Mouse (Mus musculus): ENCODE data around the gene Btn1a1. TPM values are rescaled to one million over a fixed set of nuclear protein-coding genes. Genes with fewer than 3 reads are reported as not detected.

Btn1a1 gene
- polyA plus RNA-seq, 1 experiment from 2014 or later = not detected

DNA sequence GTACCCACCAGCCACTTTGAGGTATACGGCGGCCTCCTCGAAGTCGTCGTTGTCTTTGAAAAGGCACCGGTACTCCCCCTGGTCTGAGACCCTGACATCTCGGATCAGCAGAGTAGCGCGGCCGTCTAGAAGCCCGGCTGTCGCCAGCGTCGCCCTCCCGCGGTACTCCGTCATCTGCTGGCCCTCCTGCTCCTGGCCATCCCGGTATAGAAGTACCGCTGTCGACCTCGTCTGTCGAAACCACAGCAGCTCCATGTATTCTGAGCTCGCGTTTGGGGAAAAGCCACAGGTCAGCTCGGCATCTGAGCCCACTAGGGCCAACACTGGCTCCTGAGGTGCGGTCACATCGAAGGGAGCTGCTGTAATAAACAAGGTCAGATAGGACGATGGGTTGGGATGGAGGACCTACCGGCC, 1.5 kb downstream of the Btn1a1 start:
- H3K4me2 ChIP-seq (ENCODE audit: low read length) = peak overlapping the region; percentile 76

DNA sequence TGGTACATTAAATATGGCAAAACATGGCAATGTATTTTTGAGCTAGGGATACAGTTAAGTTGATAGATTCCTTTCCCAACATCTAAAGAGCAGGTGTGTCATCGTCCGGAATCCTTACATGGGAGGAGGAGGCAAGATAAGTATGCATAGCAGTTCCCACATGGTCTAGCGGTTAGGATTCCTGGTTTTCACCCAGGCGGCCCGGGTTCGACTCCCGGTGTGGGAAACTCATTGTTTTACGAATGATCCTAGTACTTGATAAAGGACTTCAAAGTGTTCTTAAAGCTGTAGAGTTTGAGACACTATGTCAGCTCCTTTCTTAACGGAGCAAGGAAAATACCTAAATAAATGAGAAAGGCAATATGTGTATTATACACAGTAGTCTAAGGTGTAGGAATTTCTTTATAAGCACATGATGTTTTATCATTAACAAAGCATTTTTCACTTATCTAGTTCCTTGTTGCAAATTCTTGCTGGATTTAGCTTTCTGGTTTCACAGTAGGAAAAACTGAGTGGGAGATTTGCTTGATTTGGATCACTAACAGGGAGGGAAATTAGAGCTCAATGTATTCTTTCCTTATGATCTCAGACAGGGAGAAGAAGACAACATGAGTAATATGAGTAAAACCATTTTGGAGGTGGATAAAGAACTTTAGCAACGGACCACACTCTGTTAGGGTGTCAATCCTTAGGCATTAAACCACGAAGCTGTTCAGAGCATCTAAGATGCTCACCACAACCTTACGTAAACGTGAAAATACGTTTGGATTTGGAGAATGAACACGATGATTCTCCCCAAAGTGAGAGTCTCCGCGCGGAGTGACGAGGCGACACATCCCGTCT, 2.1 kb downstream of the Btn1a1 start:
- H3K4me2 ChIP-seq (ENCODE audit: low read length) = peak overlapping the region; percentile 76
- H3K27me3 ChIP-seq (replicated peaks; ENCODE audit: control insufficient read depth, insufficient read depth, low read length) = no peaks in the 10 kb centered on the region
- H3K9ac ChIP-seq (ENCODE audit: low read length) = peak overlapping the region; percentile 68
- under 1% methylated on average over 21 of the region's 21 CpGs for WGBS
- ATAC-seq (peak; percentile 80), DNase-seq (ENCODE audit: low spot score) (peak; percentile 91)
- H3K27ac ChIP-seq (ENCODE audit: low read depth, low read length) = no peak overlapping the region
- no peaks in the 10 kb centered on the region for H3K9me3 ChIP-seq (replicated peaks; ENCODE audit: control insufficient read depth, low read length)
- H3K4me1 ChIP-seq (ENCODE audit: control insufficient read depth, insufficient read depth, low read length) = peaks cover 10% of the 10 kb centered on the region; the same call in 1 of the 2 replicates
- H3K4me3 ChIP-seq (ENCODE audit: low read depth, low read length) = peak overlapping the region; percentile 54
- no peaks in the 10 kb centered on the region for H3K36me3 ChIP-seq (ENCODE audit: control insufficient read depth, insufficient read depth, low read length)

More for the DNA sequence above, 1.5 kb downstream of the Btn1a1 start:
- peak overlapping the region; percentile 54 for H3K4me3 ChIP-seq (ENCODE audit: low read depth, low read length)
- under 1% methylated on average over 29 of the region's 29 CpGs for WGBS
- H3K9ac ChIP-seq (ENCODE audit: low read length) = peak overlapping the region; percentile 68
- H3K9me3 ChIP-seq (replicated peaks; ENCODE audit: control insufficient read depth, low read length) = no peaks in the 10 kb centered on the region
- H3K36me3 ChIP-seq (ENCODE audit: control insufficient read depth, insufficient read depth, low read length) = no peaks in the 10 kb centered on the region
- DNase-seq (ENCODE audit: low spot score) = peak; percentile 43
- no peak overlapping the region for H3K27ac ChIP-seq (ENCODE audit: low read depth, low read length)
- no peaks in the 10 kb centered on the region for H3K27me3 ChIP-seq (replicated peaks; ENCODE audit: control insufficient read depth, insufficient read depth, low read length)
- peaks cover 10% of the 10 kb centered on the region; the same call in 1 of the 2 replicates for H3K4me1 ChIP-seq (ENCODE audit: control insufficient read depth, insufficient read depth, low read length)
- ATAC-seq = peak; percentile 54; the same call in 1 of the 2 replicates

DNA sequence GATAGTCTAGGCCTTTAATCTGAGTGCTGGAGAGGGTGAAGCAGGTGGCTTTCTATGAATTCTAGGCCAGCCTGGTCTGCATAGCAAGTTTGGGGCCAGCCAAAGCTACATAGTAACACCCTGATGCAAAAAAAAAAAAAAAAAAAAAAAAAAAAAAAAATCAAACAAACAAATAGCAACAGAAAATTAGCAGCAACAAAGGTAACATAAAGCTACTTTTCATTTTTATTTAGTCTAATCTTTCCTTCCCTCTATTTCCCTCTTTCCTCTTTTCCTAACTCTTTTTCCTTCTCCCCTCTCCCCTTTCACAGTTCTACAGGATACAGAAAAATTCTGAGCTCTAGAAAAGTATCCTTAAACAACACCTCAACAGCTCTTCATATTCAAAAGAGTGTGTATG, 3.0 kb downstream of the Btn1a1 start:
- Histone ChIP-seq H3K4me2 (ENCODE audit: low read length) (no peak overlapping the region), H3K27ac (ENCODE audit: low read depth, low read length) (no peak overlapping the region), H3K4me3 (ENCODE audit: low read depth, low read length) (no peak overlapping the region), H3K9ac (ENCODE audit: low read length) (no peak overlapping the region), H3K36me3 (ENCODE audit: control insufficient read depth, insufficient read depth, low read length) (no peaks in the 10 kb centered on the region), H3K27me3 (replicated peaks; ENCODE audit: control insufficient read depth, insufficient read depth, low read length) (no peaks in the 10 kb centered on the region), H3K9me3 (replicated peaks; ENCODE audit: control insufficient read depth, low read length) (no peaks in the 10 kb centered on the region), H3K4me1 (ENCODE audit: control insufficient read depth, insufficient read depth, low read length) (peaks cover 10% of the 10 kb centered on the region; the same call in 1 of the 2 replicates)
- ATAC-seq = no peak
- DNase-seq (ENCODE audit: low spot score) = no peak

DNA sequence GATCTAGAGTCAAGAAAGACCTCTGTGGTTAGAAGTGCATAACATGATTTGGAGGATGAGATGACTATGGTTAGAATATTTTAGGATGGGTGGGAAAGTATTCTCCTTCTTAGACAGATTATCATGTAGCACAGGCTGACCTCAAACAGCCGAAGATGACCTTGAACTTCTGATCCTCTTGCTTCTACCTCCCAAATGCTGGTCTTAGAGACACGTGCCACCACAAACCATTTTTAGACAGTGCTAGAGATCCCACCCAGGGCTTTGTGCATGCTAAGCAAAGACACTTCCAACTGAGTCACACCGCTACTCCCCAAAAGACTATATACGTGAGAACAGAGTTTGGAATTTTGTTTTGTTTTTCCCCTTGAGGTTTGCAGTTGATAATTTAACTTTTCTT, 3.6 kb downstream of the Btn1a1 start:
- DNase-seq (ENCODE audit: low spot score) = no peak
- ATAC-seq = no peak
- Histone ChIP-seq H3K4me1 (ENCODE audit: control insufficient read depth, insufficient read depth, low read length) (peaks cover 10% of the 10 kb centered on the region; the same call in 1 of the 2 replicates), H3K27ac (ENCODE audit: low read depth, low read length) (no peak overlapping the region), H3K36me3 (ENCODE audit: control insufficient read depth, insufficient read depth, low read length) (no peaks in the 10 kb centered on the region), H3K27me3 (replicated peaks; ENCODE audit: control insufficient read depth, insufficient read depth, low read length) (no peaks in the 10 kb centered on the region), H3K4me2 (ENCODE audit: low read length) (no peak overlapping the region), H3K9ac (ENCODE audit: low read length) (no peak overlapping the region), H3K9me3 (replicated peaks; ENCODE audit: control insufficient read depth, low read length) (no peaks in the 10 kb centered on the region), H3K4me3 (ENCODE audit: low read depth, low read length) (no peak overlapping the region)
- WGBS = 81% methylated on average over 4 of the region's 4 CpGs

DNA sequence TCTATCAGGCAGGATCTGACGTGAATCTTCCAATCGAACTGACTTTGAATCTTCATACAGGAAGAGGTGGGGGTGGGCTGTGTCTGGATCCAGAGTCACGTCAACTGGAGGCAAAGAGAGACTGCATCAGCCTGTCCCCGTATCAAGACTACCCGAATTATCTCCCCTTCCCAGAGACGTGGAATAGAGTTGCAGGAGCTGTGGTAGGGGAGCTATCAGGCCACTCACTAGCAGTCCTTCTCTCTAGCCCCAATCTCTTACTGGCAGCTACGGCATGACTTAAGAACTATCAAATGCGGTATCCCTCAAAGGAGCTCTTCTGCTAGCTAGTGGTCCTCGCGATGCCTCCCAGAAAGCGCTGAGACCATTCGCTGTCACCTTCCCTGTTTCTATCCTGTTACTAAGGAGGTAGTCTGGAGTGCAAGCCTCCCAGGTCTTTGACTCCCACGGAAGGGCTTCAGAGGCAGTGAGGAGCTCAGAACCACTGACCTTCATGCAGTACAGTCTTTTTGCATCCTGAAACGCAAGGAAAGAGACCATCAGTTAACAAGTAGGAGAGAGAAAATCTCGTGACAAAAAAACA, 6.3 kb downstream of the Btn1a1 start:
- no peak overlapping the region for H3K9ac ChIP-seq (ENCODE audit: low read length)

DNA sequence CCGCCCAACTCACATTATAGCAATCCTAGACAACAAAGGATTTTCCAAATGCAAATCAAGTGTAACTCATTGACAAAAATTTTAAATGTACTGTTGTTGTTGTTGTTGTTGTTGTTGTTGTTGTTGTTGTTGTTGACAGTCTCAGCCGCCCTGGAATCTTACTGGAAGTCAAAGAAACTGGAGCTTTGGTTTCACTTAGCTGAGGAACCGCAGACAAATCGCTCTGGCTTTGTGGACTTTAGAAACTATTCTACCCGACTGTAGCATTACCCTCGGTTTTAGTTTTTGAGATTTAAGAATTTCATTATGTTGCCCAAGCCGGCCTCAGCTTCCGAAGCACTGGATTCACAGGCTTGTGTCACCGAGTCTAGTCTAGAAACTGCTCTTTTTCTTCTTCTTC, 11.8 kb downstream of the Btn1a1 start:
- Histone ChIP-seq H3K27ac (ENCODE audit: low read depth, low read length) (peak overlapping the region; percentile 75), H3K4me3 (ENCODE audit: low read depth, low read length) (peak overlapping the region; percentile 65), H3K27me3 (replicated peaks; ENCODE audit: control insufficient read depth, insufficient read depth, low read length) (no peaks in the 10 kb centered on the region), H3K4me1 (ENCODE audit: control insufficient read depth, insufficient read depth, low read length) (no peaks in the 10 kb centered on the region), H3K9me3 (replicated peaks; ENCODE audit: control insufficient read depth, low read length) (no peaks in the 10 kb centered on the region), H3K36me3 (ENCODE audit: control insufficient read depth, insufficient read depth, low read length) (no peaks in the 10 kb centered on the region), H3K4me2 (ENCODE audit: low read length) (peak overlapping the region; percentile 59), H3K9ac (ENCODE audit: low read length) (peak overlapping the region; percentile 72)
- DNase-seq (ENCODE audit: low spot score) (no peak), ATAC-seq (no peak)
- under 1% methylated on average over 9 of the region's 9 CpGs for WGBS

More for the DNA sequence above, 6.3 kb downstream of the Btn1a1 start:
- Histone ChIP-seq H3K36me3 (ENCODE audit: control insufficient read depth, insufficient read depth, low read length) (no peaks in the 10 kb centered on the region), H3K27me3 (replicated peaks; ENCODE audit: control insufficient read depth, insufficient read depth, low read length) (no peaks in the 10 kb centered on the region), H3K27ac (ENCODE audit: low read depth, low read length) (no peak overlapping the region), H3K4me3 (ENCODE audit: low read depth, low read length) (no peak overlapping the region), H3K9me3 (replicated peaks; ENCODE audit: control insufficient read depth, low read length) (no peaks in the 10 kb centered on the region), H3K4me2 (ENCODE audit: low read length) (no peak overlapping the region), H3K4me1 (ENCODE audit: control insufficient read depth, insufficient read depth, low read length) (no peaks in the 10 kb centered on the region)
- DNase-seq (ENCODE audit: low spot score) = no peak
- 19% methylated on average over 15 of the region's 15 CpGs for WGBS
- ATAC-seq = no peak

DNA sequence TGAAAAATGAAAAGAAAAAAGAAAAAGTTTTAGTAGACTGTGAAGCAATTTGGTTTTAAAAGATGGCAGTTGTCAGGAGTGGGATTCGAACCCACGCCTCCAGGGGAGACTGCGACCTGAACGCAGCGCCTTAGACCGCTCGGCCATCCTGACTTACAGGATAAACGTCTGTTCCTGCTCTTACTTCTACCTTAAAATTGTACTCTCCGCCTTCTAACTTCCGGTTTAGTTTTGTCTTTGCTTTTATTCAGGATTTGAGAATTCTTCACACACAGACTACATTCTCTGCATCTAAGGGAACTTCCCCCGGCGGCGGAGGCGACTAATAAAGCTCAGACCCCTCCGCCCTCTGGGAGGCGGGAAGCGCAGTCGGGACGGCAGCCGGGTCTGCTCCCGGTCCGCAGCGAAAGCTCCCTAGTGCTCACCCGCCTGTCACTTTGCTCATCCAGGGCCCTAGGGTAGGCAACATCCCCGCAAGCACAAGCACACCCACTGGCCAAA, 12.3 kb downstream of the Btn1a1 start:
- no peaks in the 10 kb centered on the region for H3K27me3 ChIP-seq (replicated peaks; ENCODE audit: control insufficient read depth, insufficient read depth, low read length)
- peak overlapping the region; percentile 65 for H3K4me3 ChIP-seq (ENCODE audit: low read depth, low read length)
- peak overlapping the region; percentile 75 for H3K27ac ChIP-seq (ENCODE audit: low read depth, low read length)
- WGBS = 0% methylated on average over 25 of the region's 25 CpGs
- H3K36me3 ChIP-seq (ENCODE audit: control insufficient read depth, insufficient read depth, low read length) = no peaks in the 10 kb centered on the region
- H3K9ac ChIP-seq (ENCODE audit: low read length) = peak overlapping the region; percentile 72
- H3K4me1 ChIP-seq (ENCODE audit: control insufficient read depth, insufficient read depth, low read length) = no peaks in the 10 kb centered on the region
- peak overlapping the region; percentile 59 for H3K4me2 ChIP-seq (ENCODE audit: low read length)
- DNase-seq (ENCODE audit: low spot score) (peak; percentile 90), ATAC-seq (peak; percentile 86)
- no peaks in the 10 kb centered on the region for H3K9me3 ChIP-seq (replicated peaks; ENCODE audit: control insufficient read depth, low read length)

DNA sequence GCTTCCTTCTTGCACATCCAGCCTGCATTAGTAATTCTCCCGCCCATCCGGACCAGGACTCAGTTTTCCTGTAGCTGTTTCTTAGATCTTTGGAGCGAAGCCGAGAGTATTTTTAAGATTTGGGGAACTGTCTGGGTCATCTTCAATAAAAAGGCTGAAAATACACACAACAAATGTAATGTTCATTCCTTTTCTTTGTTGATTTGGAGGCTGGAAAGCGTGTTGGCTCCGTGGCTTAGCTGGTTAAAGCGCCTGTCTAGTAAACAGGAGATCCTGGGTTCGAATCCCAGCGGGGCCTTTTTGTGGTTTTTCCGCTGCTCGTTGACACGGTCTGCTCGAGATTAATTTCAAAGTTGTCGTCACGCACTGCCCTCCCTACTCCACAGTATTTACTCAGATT, 15.3 kb downstream of the Btn1a1 start:
- Histone ChIP-seq H3K4me1 (ENCODE audit: control insufficient read depth, insufficient read depth, low read length) (no peaks in the 10 kb centered on the region), H3K27ac (ENCODE audit: low read depth, low read length) (peak overlapping the region; percentile 63; the same call in 1 of the 2 replicates), H3K4me3 (ENCODE audit: low read depth, low read length) (peak overlapping the region; percentile 47), H3K4me2 (ENCODE audit: low read length) (peak overlapping the region; percentile 64), H3K9me3 (replicated peaks; ENCODE audit: control insufficient read depth, low read length) (no peaks in the 10 kb centered on the region), H3K27me3 (replicated peaks; ENCODE audit: control insufficient read depth, insufficient read depth, low read length) (no peaks in the 10 kb centered on the region), H3K9ac (ENCODE audit: low read length) (peak overlapping the region; percentile 66), H3K36me3 (ENCODE audit: control insufficient read depth, insufficient read depth, low read length) (no peaks in the 10 kb centered on the region)
- ATAC-seq (peak; percentile 32), DNase-seq (ENCODE audit: low spot score) (peak; percentile 96)
- WGBS = under 1% methylated on average over 15 of the region's 15 CpGs

Measured in forebrain, embryonic 14.5 days (tissue).